Mouse (Mus musculus) forebrain, embryonic 12.5 days (tissue): Measurements from ENCODE around the gene Smoc2. TPM values are rescaled to one million over a fixed set of nuclear protein-coding genes. Genes with fewer than 3 reads are reported as not detected.

Experiments used
- ATAC-seq: fragments of 200-750 bp; cut with Nextera tagmentation; 2 replicates; pipeline ENCODE4 v1.8.0; 2017; ENCODE audit warnings: moderate TSS enrichment; ENCODE audit not compliant: low FRiP score
- H3K27ac ChIP-seq: fragments of 300-500 bp; sonication (generic); 2 replicates; pipeline ENCODE4 v1.5.1; 2016; ENCODE audit warnings: mild to moderate bottlenecking
- H3K27me3 ChIP-seq: fragments of 300-500 bp; sonication (generic); 2 replicates; pipeline ENCODE4 v1.6.1; 2016; ENCODE audit warnings: mild to moderate bottlenecking
- H3K36me3 ChIP-seq: fragments of 300-500 bp; sonication (generic); replicated peaks from 2 replicates; pipeline ENCODE4 v1.6.1; 2016; ENCODE audit warnings: mild to moderate bottlenecking
- H3K4me1 ChIP-seq: fragments of 300-500 bp; sonication (generic); 2 replicates; pipeline ENCODE4 v1.6.1; 2016
- H3K4me2 ChIP-seq: fragments of 300-500 bp; sonication (generic); 2 replicates; pipeline ENCODE4 v1.6.1; 2016; ENCODE audit warnings: mild to moderate bottlenecking, moderate library complexity
- H3K4me3 ChIP-seq: fragments of 300-500 bp; sonication (generic); replicated peaks from 2 replicates; pipeline ENCODE4 v1.5.1; 2016; ENCODE audit warnings: mild to moderate bottlenecking
- H3K9ac ChIP-seq: fragments of 300-500 bp; sonication (generic); 2 replicates; pipeline ENCODE4 v1.6.1; 2016; ENCODE audit warnings: mild to moderate bottlenecking
- H3K9me3 ChIP-seq: fragments of 300-500 bp; sonication (generic); 2 replicates; pipeline ENCODE4 v1.6.1; 2016
- WGBS: fragments of 180-500 bp; shearing (Covaris S2); methylation state at CpG from one replicate; pipeline ENCODE4 v1.1.7; 2016; 5-methylcytosine and 5-hydroxymethylcytosine counted together
- polyA plus RNA-seq: library from polyadenylated mRNA; unstranded; fragments of >200 nt; fragmentation: Nextera tagmentation; extraction: Ambion mirVana; gene quantifications from 2 replicates; pipeline ENCODE4 v1.2.1, GENCODE M21; 2016

Gene Smoc2
- polyA plus RNA-seq, 1 experiment from 2014 or later = 13.2 TPM

DNA sequence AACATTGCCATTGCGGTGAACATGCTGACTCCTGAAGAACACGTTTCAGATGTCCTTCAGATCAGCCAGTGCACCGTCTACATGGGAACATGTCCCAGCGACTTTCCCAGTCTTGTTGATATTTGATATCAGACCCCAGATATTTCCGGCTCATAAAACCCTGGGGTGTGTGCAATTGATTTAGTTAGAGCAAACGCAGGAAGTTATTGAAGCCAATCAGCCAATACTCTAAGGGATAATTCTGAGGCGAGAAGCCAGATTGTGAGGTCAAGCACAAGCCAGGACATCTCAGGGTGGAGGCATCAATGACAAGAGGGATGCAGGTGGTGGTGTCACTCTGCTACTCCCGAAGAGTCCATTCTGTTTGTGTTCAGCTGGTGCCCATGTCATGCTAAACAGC is 28.9 kb upstream of the Smoc2 start:
- Histone ChIP-seq H3K27ac (no peak overlapping the region), H3K4me1 (no peaks in the 10 kb centered on the region), H3K36me3 (no peaks in the 10 kb centered on the region), H3K27me3 (no peaks in the 10 kb centered on the region), H3K4me3 (no peak overlapping the region), H3K9ac (no peak overlapping the region), H3K4me2 (no peak overlapping the region), H3K9me3 (no peaks in the 10 kb centered on the region)
- 91% methylated on average over 8 of the region's 8 CpGs for WGBS
- no peak for ATAC-seq

DNA sequence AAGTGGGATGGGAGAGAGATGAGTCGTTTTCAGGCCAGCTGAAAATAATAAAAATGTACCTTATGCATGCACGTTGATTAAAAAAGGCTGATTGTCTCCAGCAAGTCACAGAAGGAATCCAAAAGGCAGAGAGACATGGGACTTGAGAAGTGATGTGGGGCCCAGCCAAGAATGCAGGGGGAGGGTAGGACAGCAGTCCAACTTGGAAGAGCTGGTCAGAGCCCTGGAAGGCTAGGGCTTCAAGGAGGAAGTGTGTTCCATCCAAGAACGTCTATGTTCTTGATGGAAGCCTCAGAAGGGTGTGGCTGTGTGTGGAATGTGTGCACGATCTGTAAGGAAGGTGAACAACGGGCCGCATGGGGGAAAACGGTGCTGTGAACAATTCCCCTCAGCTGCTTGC is 26.9 kb upstream of the Smoc2 start:
- Histone ChIP-seq H3K9ac (no peak overlapping the region), H3K27ac (no peak overlapping the region), H3K27me3 (no peaks in the 10 kb centered on the region), H3K36me3 (no peaks in the 10 kb centered on the region), H3K4me2 (no peak overlapping the region), H3K4me3 (no peak overlapping the region), H3K4me1 (no peaks in the 10 kb centered on the region), H3K9me3 (no peaks in the 10 kb centered on the region)
- 81% methylated on average over 7 of the region's 7 CpGs for WGBS
- ATAC-seq = no peak

DNA sequence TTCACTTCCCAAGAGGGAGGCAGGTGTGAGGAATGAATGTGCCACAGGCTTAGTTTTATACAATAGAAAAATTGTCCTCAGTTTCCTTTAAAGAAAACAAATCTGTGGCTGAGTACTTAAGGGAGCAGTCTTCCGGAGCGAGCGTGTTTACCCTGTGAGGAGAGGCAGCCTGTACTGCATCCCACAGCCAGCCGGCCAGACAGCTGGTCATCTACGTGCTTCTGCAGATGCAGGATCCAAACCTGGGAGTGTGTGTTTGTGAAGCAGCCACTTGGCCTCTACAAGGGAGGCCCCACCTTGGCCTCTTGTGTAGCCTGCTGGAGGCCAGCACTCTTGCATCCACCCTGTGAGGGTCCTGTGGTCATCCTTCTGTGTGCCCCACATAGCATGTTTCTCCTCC is 24.7 kb upstream of the Smoc2 start:
- H3K9me3 ChIP-seq = no peaks in the 10 kb centered on the region
- H3K9ac ChIP-seq = no peak overlapping the region
- no peaks in the 10 kb centered on the region for H3K4me1 ChIP-seq
- H3K36me3 ChIP-seq = no peaks in the 10 kb centered on the region
- ATAC-seq = no peak
- no peak overlapping the region for H3K27ac ChIP-seq
- no peak overlapping the region for H3K4me2 ChIP-seq
- no peaks in the 10 kb centered on the region for H3K27me3 ChIP-seq
- no peak overlapping the region for H3K4me3 ChIP-seq
- 75% methylated on average over 5 of the region's 5 CpGs for WGBS

DNA sequence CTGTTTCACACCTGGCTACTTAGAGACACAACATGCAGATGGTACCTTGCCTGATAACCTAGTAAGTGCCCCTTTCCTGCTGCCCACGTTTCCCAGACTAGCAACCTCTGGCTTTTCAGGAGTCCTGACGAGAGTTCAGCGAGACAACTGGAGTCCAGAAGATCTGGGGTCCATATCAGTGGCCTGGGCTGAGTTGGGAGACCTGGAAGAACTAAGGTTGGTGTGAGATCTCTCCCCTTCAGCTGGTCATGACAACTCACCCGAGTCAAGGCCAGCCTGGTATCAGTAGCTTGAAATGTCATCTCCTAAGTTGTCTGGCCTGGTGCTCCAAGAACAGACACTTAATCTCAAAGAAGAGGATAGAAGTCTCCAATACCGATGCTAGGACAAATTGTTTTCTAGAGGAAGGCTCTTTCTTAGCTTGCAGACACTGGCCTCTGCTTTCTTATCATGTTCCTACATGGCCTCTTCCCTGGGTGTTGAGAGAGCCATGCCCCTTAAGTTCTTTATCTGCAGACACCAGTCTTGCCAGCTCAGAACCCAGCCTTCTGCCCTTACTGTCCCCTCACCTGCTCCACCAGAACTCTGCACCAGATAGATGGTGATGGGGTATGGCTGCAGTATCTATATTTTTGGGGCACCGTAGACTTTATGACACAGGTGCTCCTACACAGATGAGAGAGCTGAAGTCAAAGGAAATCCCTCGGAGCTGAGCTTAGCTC is 21.3 kb upstream of the Smoc2 start:
- Histone ChIP-seq H3K4me2 (no peak overlapping the region), H3K9ac (no peak overlapping the region), H3K4me1 (no peaks in the 10 kb centered on the region), H3K9me3 (no peaks in the 10 kb centered on the region), H3K27me3 (no peaks in the 10 kb centered on the region), H3K36me3 (no peaks in the 10 kb centered on the region), H3K27ac (no peak overlapping the region), H3K4me3 (no peak overlapping the region)
- WGBS = 89% methylated on average over 7 of the region's 7 CpGs
- no peak for ATAC-seq

DNA sequence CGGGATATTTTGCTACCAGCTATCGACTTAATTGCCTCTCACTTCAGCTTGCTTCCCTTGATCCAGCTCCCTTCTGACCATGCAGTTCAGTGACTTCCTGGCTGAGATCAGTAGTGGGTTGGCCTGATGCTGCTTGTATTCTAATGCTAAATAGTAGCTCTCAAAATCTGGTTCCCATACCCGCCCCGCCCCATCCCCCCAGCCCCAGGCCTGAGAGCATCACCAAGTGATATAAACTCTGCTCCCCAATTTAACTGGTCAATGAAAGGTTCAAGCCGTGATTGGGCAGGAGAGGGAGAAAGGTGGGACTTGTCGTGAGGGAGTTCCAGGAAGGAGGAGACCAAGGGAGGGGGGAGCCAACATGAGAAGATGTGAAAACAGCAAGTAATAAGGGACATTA is 20.4 kb upstream of the Smoc2 start:
- 0 out of 2 replicates have a peak, but pooled peaks cover 3% of the 10 kb centered on the region for H3K4me1 ChIP-seq
- 31% methylated on average over 6 of the region's 6 CpGs for WGBS
- no peak overlapping the region for H3K9ac ChIP-seq
- no peak overlapping the region for H3K27ac ChIP-seq
- H3K36me3 ChIP-seq = no peaks in the 10 kb centered on the region
- H3K27me3 ChIP-seq = no peaks in the 10 kb centered on the region
- no peak overlapping the region for H3K4me3 ChIP-seq
- H3K9me3 ChIP-seq = no peaks in the 10 kb centered on the region
- no peak overlapping the region for H3K4me2 ChIP-seq
- no peak for ATAC-seq

DNA sequence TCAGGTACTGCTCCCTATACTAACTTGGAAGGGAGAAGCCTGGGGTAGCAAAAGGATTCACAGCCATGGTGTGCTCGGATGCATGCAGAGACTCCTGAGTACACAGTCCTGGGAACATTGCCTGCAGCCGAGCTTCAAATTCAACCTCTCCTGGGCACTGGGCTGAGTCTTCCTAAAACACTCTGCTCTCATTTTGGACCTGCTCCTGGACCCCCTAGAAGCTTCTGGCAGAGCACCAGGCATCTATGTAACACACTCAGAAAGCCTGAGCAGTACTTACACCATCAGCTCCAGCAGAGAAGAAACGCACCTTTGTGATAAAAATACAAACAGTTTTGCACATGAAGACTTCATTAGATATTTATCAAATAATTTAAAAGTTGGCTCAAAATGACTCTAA is 18.3 kb upstream of the Smoc2 start:
- WGBS = 86% methylated on average over 3 of the region's 3 CpGs
- H3K27ac ChIP-seq = no peak overlapping the region
- H3K4me2 ChIP-seq = no peak overlapping the region
- H3K27me3 ChIP-seq = no peaks in the 10 kb centered on the region
- no peaks in the 10 kb centered on the region for H3K36me3 ChIP-seq
- H3K4me1 ChIP-seq = 0 out of 2 replicates have a peak, but pooled peaks cover 3% of the 10 kb centered on the region
- H3K9me3 ChIP-seq = no peaks in the 10 kb centered on the region
- no peak overlapping the region for H3K4me3 ChIP-seq
- ATAC-seq = no peak
- no peak overlapping the region for H3K9ac ChIP-seq

DNA sequence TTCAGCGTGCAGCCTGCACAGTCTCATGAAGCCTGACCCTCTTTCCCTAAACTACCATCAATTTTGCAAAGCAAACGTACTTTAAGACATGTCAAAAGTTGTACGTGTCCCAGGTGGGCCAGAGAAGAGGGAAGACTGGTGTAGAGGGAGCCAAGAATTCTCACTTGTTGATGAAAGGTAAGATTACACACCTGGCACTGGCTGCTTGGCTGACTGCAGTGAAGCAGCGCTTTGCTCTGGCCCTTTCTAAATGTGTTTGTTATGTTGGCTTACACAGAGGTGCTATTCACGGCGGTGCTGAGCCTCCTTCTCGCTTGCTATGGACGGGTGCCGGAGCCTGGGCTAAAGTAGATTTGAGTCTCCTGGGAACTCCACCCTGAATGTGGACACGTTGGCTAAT is 17.1 kb upstream of the Smoc2 start:
- no peak for ATAC-seq

DNA sequence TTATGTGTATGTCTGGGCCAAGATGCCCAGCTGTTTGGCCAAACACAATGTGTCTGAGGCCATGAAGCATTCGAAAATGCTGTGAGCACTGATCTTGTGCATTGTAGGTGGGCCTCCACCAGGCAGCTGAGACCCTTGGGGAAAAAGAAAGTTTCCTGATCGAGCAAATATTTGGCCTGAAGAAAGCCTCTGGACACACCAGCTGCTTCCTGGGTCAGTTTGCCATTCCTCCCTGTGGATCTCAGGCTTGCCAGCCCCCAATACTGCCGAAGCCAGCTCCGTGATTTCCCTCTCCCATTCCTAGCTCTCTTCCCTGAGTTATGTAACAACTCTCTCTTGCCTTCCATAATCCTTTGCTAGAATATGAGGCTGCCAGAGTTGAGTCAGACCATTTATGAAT is 11.3 kb upstream of the Smoc2 start:
- Histone ChIP-seq H3K9ac (no peak overlapping the region), H3K4me1 (0 out of 2 replicates have a peak, but pooled peaks cover 3% of the 10 kb centered on the region), H3K4me2 (no peak overlapping the region), H3K4me3 (no peak overlapping the region), H3K27me3 (no peaks in the 10 kb centered on the region), H3K9me3 (no peaks in the 10 kb centered on the region), H3K36me3 (no peaks in the 10 kb centered on the region), H3K27ac (no peak overlapping the region)
- no peak for ATAC-seq
- 78% methylated on average over 4 of the region's 4 CpGs for WGBS

More for the DNA sequence above, 17.1 kb upstream of the Smoc2 start:
- no peak overlapping the region for H3K9ac ChIP-seq
- no peak overlapping the region for H3K4me2 ChIP-seq
- no peak overlapping the region for H3K4me3 ChIP-seq
- 89% methylated on average over 10 of the region's 10 CpGs for WGBS
- H3K27me3 ChIP-seq = no peaks in the 10 kb centered on the region
- H3K4me1 ChIP-seq = 0 out of 2 replicates have a peak, but pooled peaks cover 3% of the 10 kb centered on the region
- H3K9me3 ChIP-seq = no peaks in the 10 kb centered on the region
- no peak overlapping the region for H3K27ac ChIP-seq
- H3K36me3 ChIP-seq = no peaks in the 10 kb centered on the region

DNA sequence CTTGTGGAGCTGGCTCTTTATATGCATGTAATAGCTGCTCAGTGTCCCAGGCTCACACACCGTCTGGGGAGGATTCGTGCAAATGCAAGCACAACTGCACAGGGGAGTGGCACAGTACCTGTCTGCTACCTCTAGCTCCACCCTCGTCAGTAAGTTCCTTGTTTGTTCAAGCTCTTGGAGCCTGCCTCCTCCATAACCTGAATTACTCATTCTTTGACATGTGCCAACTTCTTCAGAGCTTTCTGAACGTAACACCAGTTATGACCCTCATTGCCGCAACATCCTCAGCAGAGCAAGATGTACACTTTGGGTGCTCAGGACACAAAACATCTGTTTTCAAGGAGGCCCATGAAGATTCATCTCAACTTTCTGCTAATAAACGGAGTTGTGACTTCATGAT is 5.9 kb upstream of the Smoc2 start:
- no peak for ATAC-seq
- Histone ChIP-seq H3K36me3 (no peaks in the 10 kb centered on the region), H3K9ac (no peak overlapping the region), H3K27ac (no peak overlapping the region), H3K27me3 (peaks cover 14% of the 10 kb centered on the region), H3K4me3 (no peak overlapping the region), H3K4me2 (no peak overlapping the region), H3K9me3 (no peaks in the 10 kb centered on the region), H3K4me1 (no peaks in the 10 kb centered on the region)
- WGBS = 89% methylated on average over 6 of the region's 6 CpGs

DNA sequence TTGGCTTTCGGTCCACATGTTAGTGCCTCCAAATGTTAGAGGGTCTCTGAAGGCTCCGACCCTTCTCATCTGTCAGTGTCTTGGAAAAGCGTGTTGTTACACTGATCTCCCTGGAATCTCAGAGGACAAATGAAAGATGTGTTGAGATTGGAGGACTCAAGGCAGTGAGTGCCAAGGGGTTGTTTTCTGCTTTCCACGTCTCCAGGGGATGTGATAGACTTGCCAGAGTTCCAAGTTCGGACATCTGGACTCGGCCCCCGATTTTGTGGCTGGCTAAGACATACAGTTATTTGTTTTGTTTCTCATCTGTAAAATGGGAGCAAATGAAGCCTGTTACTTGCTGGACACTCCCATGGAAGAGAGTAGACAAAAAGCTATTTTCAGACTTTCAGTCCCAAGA is 2.0 kb upstream of the Smoc2 start:
- peaks cover 20% of the 10 kb centered on the region for H3K4me1 ChIP-seq

DNA sequence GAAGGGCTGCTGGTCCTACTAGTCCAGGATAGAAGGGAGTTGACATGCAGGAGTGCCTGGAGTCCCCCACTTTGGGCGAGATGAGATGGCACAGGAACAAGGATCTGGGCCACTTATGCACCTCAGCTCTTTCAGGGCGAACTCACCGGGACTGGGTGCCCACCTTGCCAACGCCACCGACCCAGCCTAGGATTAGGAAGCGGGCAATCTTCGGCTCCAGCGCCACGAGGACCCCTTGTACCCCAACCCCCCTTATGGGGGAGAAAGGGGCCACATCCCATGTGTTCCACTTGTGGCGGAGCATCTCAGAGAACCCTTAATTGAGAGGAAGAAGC is 627 bp downstream of the Smoc2 start:
- Histone ChIP-seq H3K4me3 (peak overlapping the region; percentile 41), H3K4me1 (peaks cover 20% of the 10 kb centered on the region), H3K27ac (no peak overlapping the region), H3K36me3 (no peaks in the 10 kb centered on the region), H3K4me2 (peak overlapping the region; percentile 74), H3K9ac (0 out of 2 replicates have a peak overlapping the region, but pooled peaks have one; percentile 17), H3K27me3 (peaks cover 67% of the 10 kb centered on the region), H3K9me3 (no peaks in the 10 kb centered on the region)
- under 1% methylated on average over 10 of the region's 10 CpGs for WGBS
- no peak for ATAC-seq

More for the DNA sequence above, 2.0 kb upstream of the Smoc2 start:
- 92% methylated on average over 7 of the region's 7 CpGs for WGBS
- Histone ChIP-seq H3K27me3 (peaks cover 53% of the 10 kb centered on the region), H3K9me3 (no peaks in the 10 kb centered on the region), H3K4me2 (no peak overlapping the region), H3K27ac (no peak overlapping the region), H3K4me3 (no peak overlapping the region), H3K36me3 (no peaks in the 10 kb centered on the region), H3K9ac (no peak overlapping the region)
- no peak for ATAC-seq

DNA sequence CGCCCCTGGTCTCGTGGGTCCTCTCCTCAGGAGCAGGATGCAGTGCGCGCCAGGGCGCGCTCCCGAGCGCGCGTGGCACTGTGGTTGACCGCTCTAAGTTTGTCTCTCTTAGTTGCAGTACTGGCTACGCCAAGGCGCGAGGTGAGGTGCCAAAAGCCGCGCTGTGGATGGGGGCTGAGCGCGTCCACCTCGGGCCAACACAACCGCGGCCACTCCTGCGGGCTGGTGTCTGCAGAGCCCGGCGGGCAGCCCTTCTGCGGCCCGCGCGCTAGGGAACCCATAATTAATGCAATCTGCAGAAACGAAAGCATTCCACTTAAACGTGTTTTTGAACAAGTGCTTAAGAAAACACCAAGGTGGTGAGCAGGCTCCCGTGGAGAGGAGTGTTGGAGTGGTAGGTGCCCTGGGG is 1.1 kb downstream of the Smoc2 start:
- H3K4me2 ChIP-seq = peak overlapping the region; percentile 74
- H3K36me3 ChIP-seq = no peaks in the 10 kb centered on the region
- under 1% methylated on average over 31 of the region's 31 CpGs for WGBS
- peaks cover 67% of the 10 kb centered on the region for H3K27me3 ChIP-seq
- H3K4me3 ChIP-seq = peak overlapping the region; percentile 41
- no peak overlapping the region for H3K27ac ChIP-seq
- H3K4me1 ChIP-seq = peaks cover 20% of the 10 kb centered on the region
- H3K9ac ChIP-seq = no peak overlapping the region
- ATAC-seq = no peak
- H3K9me3 ChIP-seq = no peaks in the 10 kb centered on the region

DNA sequence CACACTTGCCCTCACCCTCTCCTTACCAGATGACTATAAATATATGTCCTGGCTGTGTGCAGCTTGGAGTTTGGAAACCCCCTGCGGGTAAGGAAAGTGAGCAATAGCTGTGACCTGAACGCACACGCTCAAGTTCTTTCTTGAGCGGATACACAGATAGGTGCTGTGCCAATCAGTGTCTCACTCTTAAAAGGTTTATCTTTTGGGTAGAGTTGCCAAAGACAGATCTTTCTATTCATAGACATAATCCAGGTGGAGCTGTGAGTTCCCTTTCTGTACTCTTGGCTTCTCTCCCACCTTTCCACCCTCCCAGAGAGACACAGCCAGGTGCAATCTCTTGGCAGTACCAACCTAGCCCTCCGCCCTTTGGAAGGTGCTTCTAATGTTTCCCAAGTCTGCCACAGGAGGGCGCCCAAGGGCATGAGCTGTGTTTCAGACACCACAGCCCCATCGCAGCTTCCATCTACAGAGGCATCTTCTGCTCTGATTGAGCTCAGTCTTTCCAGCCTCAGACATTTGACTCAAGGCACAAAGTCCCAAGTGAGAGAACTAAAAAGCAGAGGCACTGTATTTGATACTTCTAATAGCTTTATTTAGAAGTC is 8.8 kb downstream of the Smoc2 start:
- no peak overlapping the region for H3K4me2 ChIP-seq
- H3K9ac ChIP-seq = no peak overlapping the region
- no peaks in the 10 kb centered on the region for H3K36me3 ChIP-seq
- WGBS = 51% methylated on average over 7 of the region's 7 CpGs
- no peaks in the 10 kb centered on the region for H3K4me1 ChIP-seq
- ATAC-seq = peak; percentile 82; the same call in 1 of the 2 replicates
- H3K27ac ChIP-seq = no peak overlapping the region
- no peak overlapping the region for H3K4me3 ChIP-seq
- H3K27me3 ChIP-seq = peaks cover 7% of the 10 kb centered on the region; the same call in 1 of the 2 replicates
- no peaks in the 10 kb centered on the region for H3K9me3 ChIP-seq
